Mouse (Mus musculus) midbrain, embryonic 14.5 days (tissue): ENCODE data around the gene Zfp13. TPM values are rescaled to one million over a fixed set of nuclear protein-coding genes. Genes with fewer than 3 reads are reported as not detected.

ENCODE experiments used
- ATAC-seq: fragments of 200-750 bp; cut with Nextera tagmentation; 2 replicates; pipeline ENCODE4 v1.8.0; 2017; ENCODE audit warnings: moderate number of reproducible peaks, moderate library complexity; ENCODE audit not compliant: low FRiP score, low TSS enrichment
- DNase-seq: peaks from one replicate; pipeline ENCODE4 v3.0.0-alpha.2; 2015
- H3K27ac ChIP-seq: fragments of 300-500 bp; sonication (generic); replicated peaks from 2 replicates; pipeline ENCODE4 v1.5.1; 2014; ENCODE audit warnings: mild to moderate bottlenecking, low read depth, low read length, moderate library complexity
- H3K27me3 ChIP-seq: fragments of 300-500 bp; sonication (generic); 2 replicates; pipeline ENCODE4 v1.6.1; 2014; ENCODE audit warnings: low read length, control low read depth, mixed read lengths; ENCODE audit not compliant: control insufficient read depth, insufficient read depth
- H3K36me3 ChIP-seq: fragments of 300-500 bp; sonication (generic); 2 replicates; pipeline ENCODE4 v1.6.1; 2014; ENCODE audit warnings: low read length, control low read depth; ENCODE audit not compliant: control insufficient read depth, insufficient read depth
- H3K4me1 ChIP-seq: fragments of 300-500 bp; sonication (generic); 2 replicates; pipeline ENCODE4 v1.6.1; 2014; ENCODE audit warnings: mild to moderate bottlenecking, antibody characterized with exemption, low read length, control low read depth; ENCODE audit not compliant: control insufficient read depth, insufficient read depth
- H3K4me2 ChIP-seq: fragments of 300-500 bp; sonication (generic); 2 replicates; pipeline ENCODE4 v1.6.1; 2014; ENCODE audit warnings: mild to moderate bottlenecking, low read length, moderate library complexity
- H3K4me3 ChIP-seq: fragments of 300-500 bp; sonication (generic); replicated peaks from 2 replicates; pipeline ENCODE4 v1.5.1; 2014; ENCODE audit warnings: low read depth, low read length
- H3K9ac ChIP-seq: fragments of 300-500 bp; sonication (generic); replicated peaks from 2 replicates; pipeline ENCODE4 v1.6.1; 2014; ENCODE audit warnings: mild to moderate bottlenecking, low read length, moderate library complexity
- H3K9me3 ChIP-seq: fragments of 300-500 bp; sonication (generic); 2 replicates; pipeline ENCODE4 v1.6.1; 2016; ENCODE audit warnings: low read length, control low read depth, mixed read lengths; ENCODE audit not compliant: control insufficient read depth
- WGBS: fragments of 180-500 bp; shearing (Covaris S2); extraction: QIAGEN DNeasy Blood & Tissue Kit; methylation state at CpG from one replicate; pipeline ENCODE4 v1.1.7; 2014; 5-methylcytosine and 5-hydroxymethylcytosine counted together
- polyA plus RNA-seq: library from polyadenylated mRNA; unstranded; fragments of >200 nt; fragmentation: Nextera tagmentation; extraction: Ambion mirVana; gene quantifications from 2 replicates; pipeline ENCODE4 v1.2.1, GENCODE M21; 2014

Zfp13 gene
- polyA plus RNA-seq, 1 experiment from 2014 or later: 24.8 TPM

DNA sequence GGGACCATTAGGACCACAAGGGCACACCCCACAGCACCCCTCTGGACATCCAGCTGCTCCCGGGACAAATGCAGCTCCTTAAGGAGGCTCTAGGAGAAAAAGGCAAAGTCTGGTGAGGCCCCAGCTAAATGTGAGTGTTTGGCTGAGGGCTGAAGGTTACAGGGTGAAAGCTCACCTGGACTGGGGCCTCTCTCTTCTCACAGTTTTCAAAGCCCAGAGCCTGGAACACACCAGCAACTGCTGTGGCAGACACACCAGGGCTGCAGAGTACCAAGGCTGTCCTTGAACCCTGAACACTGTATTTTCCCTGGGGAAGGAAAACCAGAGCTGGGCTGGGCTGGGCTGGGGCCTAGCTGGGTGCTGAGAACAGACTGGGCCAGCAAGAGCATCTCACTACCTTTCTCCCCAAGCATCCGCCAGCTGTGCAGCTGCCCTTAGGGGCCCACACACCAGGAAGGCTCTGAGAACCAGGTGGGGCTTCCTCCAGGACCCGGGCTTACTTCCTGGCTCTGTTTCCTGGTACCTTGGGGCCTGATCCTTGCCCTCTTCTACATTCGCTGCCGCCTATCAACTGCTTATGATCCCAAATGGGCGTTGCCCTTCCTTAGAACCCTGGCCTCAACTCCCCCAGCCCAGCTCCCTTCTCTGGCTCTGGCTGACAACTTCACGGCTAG, 43.9 kb downstream of the Zfp13 start:
- Histone ChIP-seq H3K9me3 (no peaks in the 10 kb centered on the region), H3K36me3 (peaks cover 58% of the 10 kb centered on the region), H3K4me3 (no peak overlapping the region), H3K27ac (no peak overlapping the region), H3K4me1 (no peaks in the 10 kb centered on the region), H3K9ac (no peak overlapping the region), H3K4me2 (no peak overlapping the region), H3K27me3 (no peaks in the 10 kb centered on the region)
- 85% methylated on average over 7 of the region's 7 CpGs for WGBS
- ATAC-seq: no peak
- no peak for DNase-seq

DNA sequence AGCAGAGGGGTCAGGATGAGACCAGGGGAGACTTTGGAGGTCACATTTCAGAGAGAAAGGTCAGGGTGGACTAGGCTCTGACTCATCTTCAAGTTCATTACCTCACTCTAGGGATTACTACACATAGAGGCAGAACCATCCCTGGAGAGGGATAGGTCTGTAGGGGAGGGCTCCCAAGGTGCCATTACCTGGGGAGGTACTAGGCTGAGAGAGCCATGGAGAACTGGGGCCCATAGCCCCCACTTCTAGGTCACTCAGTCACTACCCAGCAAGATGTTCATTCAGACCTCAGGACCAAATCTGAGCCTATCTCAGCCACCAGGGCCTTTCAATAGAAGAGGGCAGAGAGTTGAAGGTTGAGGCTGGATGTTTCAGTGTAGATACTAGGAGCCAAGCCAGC, 45.0 kb downstream of the Zfp13 start:
- H3K4me3 ChIP-seq: no peak overlapping the region
- peaks cover 49% of the 10 kb centered on the region for H3K36me3 ChIP-seq
- DNase-seq (no peak), ATAC-seq (no peak)
- no peaks in the 10 kb centered on the region for H3K4me1 ChIP-seq
- no peak overlapping the region for H3K9ac ChIP-seq
- no peaks in the 10 kb centered on the region for H3K9me3 ChIP-seq
- no peaks in the 10 kb centered on the region for H3K27me3 ChIP-seq
- H3K4me2 ChIP-seq: no peak overlapping the region
- no peak overlapping the region for H3K27ac ChIP-seq

DNA sequence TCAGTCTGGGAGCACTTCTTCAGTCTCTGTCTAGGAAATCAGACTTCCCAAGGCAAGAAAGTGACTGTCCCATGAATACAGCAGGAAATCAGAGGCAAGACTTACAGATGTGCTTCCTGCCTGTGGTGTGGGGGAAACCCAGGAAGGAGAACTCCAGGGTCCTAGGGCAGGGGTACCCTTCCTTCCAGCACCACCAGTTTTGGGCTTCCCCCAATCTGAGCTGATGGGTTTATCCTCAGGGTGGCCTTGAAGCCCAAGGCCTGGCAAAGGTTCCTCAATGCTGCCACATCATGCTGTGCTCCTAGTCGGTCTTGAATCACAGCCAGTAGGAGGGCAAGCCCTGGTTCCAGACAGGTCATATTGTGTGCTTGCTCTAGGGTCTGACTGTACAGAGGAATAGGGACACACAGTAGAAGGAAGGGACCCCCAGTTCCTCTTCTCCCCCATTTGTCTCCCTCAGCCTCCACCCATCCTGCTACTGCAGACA, 45.6 kb downstream of the Zfp13 start:
- no peak overlapping the region for H3K4me3 ChIP-seq
- H3K9ac ChIP-seq: no peak overlapping the region
- WGBS: 56% methylated on average over 1 of the region's 1 CpGs
- no peak overlapping the region for H3K27ac ChIP-seq
- no peak for DNase-seq
- H3K27me3 ChIP-seq: no peaks in the 10 kb centered on the region
- H3K4me2 ChIP-seq: no peak overlapping the region
- no peaks in the 10 kb centered on the region for H3K9me3 ChIP-seq
- no peak for ATAC-seq
- peaks cover 43% of the 10 kb centered on the region for H3K36me3 ChIP-seq
- no peaks in the 10 kb centered on the region for H3K4me1 ChIP-seq

DNA sequence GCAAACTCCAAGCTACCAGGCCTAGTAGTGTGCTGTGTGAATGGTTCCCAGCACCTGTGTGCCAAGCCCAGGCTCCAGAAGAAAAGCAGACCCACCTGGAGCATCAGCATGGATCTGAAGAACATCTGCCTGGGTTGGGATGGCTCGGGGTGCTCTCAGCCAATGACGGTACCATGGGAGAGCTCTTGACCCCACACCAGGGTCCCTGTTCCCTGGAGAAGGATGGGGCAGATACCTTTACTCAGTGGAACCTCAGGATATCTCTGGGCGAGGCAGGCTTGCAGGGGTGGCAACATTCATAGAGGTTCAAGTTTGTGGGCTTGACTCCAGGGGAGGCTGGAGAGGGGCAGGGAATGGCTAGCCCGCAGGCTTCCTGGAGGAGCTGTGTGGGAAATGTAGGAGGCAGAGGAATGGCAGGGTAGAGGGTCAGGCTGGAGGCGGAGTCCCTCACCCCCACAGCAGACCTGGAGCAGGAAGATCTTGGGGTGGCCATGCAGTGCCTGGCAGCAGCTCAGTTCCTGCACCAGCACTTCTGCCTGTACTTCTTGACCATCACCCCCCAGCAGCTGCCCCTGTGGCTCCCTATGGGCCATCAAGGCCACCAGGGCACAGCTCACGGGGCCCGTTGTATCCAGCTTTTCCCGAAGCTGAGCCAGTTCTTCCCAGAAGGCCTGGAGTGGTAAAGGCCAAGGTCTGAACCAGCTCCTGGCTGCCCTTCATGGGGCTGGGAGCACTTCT, 46.2 kb downstream of the Zfp13 start:
- DNase-seq (no peak), ATAC-seq (no peak)
- no peaks in the 10 kb centered on the region for H3K4me1 ChIP-seq
- H3K36me3 ChIP-seq: peaks cover 37% of the 10 kb centered on the region
- H3K27ac ChIP-seq: no peak overlapping the region
- H3K9me3 ChIP-seq: no peaks in the 10 kb centered on the region
- H3K4me2 ChIP-seq: no peak overlapping the region
- WGBS: 86% methylated on average over 8 of the region's 8 CpGs
- H3K9ac ChIP-seq: no peak overlapping the region
- no peaks in the 10 kb centered on the region for H3K27me3 ChIP-seq
- no peak overlapping the region for H3K4me3 ChIP-seq

DNA sequence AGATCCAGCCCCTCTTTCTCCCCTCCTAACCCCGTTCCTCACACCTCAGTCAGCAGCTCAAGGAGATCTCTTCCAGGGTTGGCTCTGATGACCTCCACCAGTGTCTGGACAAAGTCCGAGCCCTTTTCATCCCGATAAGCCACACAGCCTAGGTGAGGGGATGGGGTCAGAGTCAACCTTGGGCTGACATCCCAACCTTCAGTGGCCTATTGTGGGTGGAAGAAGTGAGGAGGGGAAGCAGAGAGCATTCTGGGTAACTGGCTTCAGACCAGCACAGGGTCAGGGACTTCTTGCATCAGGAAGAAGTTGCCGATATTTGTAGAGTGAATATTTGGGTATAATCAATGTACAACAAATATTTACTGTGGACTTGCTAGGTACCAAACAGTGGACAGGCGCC, 47.3 kb downstream of the Zfp13 start:
- no peaks in the 10 kb centered on the region for H3K9me3 ChIP-seq
- 78% methylated on average over 5 of the region's 5 CpGs for WGBS
- no peak overlapping the region for H3K9ac ChIP-seq
- H3K36me3 ChIP-seq: peaks cover 26% of the 10 kb centered on the region
- H3K27me3 ChIP-seq: no peaks in the 10 kb centered on the region
- H3K4me3 ChIP-seq: no peak overlapping the region
- DNase-seq (no peak), ATAC-seq (no peak)
- H3K4me2 ChIP-seq: no peak overlapping the region
- no peak overlapping the region for H3K27ac ChIP-seq
- no peaks in the 10 kb centered on the region for H3K4me1 ChIP-seq

DNA sequence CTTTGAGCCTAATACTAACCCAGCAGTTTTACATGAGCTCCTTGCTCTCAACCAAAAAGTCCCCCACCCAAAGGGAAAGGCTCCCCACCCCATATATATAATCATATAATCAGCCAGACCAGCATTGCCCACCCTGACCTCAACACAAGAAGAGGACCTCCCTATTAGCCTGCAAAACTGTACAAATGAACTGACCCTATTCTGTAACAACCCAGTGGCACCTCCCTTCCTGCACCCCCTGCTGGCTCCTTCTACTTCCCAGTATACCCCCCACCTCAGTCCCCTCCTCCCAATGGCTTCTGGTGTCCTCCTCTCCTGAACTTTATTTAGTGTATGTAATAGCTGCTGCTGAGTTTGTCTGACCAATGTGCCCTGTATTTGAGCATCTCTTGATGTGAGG, 47.9 kb downstream of the Zfp13 start:
- no peak for DNase-seq
- Histone ChIP-seq H3K4me1 (no peaks in the 10 kb centered on the region), H3K27ac (peak overlapping the region; percentile 60; the same call in 1 of the 2 replicates), H3K36me3 (peaks cover 20% of the 10 kb centered on the region), H3K27me3 (no peaks in the 10 kb centered on the region), H3K9ac (peak overlapping the region; percentile 59; the same call in 1 of the 2 replicates), H3K4me2 (peak overlapping the region; percentile 68), H3K9me3 (no peaks in the 10 kb centered on the region), H3K4me3 (peak overlapping the region; percentile 51)
- ATAC-seq: no peak

DNA sequence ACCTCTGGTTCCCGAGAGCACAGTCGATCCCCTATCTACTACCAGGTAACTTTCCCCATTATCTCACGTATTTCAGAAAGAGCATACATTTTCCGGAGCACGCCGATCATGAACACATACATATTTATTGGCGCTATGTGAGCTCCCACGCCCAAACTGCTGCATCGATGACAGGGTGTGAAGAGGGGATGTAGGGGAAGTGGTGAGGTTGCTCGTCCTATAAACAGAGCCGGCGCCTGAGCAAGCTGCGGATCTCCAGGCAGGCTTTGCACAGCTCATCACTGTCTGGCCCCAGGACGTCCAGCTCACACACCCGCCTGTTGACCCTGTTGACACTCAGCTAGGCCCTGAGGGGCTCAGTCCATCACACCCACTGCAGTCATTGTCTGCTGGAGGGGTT, 48.4 kb downstream of the Zfp13 start:
- peak overlapping the region; percentile 68 for H3K4me2 ChIP-seq
- DNase-seq (peak; percentile 60), ATAC-seq (no peak)
- WGBS: under 1% methylated on average over 15 of the region's 15 CpGs
- peak overlapping the region; percentile 51 for H3K4me3 ChIP-seq
- peak overlapping the region; percentile 60 for H3K27ac ChIP-seq
- peak overlapping the region; percentile 59 for H3K9ac ChIP-seq
- no peaks in the 10 kb centered on the region for H3K27me3 ChIP-seq
- H3K36me3 ChIP-seq: peaks cover 14% of the 10 kb centered on the region
- H3K4me1 ChIP-seq: no peaks in the 10 kb centered on the region
- H3K9me3 ChIP-seq: no peaks in the 10 kb centered on the region

DNA sequence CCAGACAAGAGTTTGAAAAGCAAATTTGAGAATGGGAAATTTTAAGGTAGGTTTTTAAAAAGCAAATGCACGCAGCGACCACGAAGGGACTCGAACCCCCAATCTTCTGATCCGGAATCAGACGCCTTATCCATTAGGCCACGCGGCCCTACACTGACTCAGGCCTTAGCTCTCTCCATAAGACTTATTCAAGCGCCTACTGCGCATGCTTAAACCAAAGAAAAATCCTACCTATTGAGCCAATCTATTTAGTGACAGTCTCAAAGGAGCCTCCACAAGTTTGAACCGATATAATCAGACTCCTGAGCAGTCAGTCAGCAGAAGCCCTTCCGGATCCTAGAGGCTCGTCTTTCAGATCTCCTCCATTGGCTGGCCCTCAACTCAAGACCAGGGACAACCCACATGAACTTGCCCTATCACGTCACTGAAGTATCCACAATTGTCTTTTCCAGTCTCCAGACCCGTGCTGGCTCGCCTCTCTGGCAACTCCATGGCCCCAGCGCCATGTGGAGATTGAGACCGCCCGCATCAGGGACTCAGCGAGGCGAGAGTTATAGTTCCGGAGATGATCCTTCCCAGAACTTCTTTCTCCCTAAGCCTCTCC, 49.0 kb downstream of the Zfp13 start:
- peak; percentile 81 for ATAC-seq
- no peaks in the 10 kb centered on the region for H3K4me1 ChIP-seq

More for the DNA sequence above, 49.0 kb downstream of the Zfp13 start:
- WGBS: under 1% methylated on average over 22 of the region's 22 CpGs
- Histone ChIP-seq H3K27ac (peak overlapping the region; percentile 60), H3K36me3 (peaks cover 10% of the 10 kb centered on the region), H3K4me3 (peak overlapping the region; percentile 51), H3K4me2 (peak overlapping the region; percentile 68), H3K27me3 (no peaks in the 10 kb centered on the region), H3K9ac (peak overlapping the region; percentile 59), H3K9me3 (no peaks in the 10 kb centered on the region)
- peak; percentile 96 for DNase-seq
